Mouse (Mus musculus) effector memory CD4-positive, alpha-beta T cell, adult 5 months (primary cell): ENCODE results near the gene Rab3d. TPM values are rescaled to one million over a fixed set of nuclear protein-coding genes. Genes with fewer than 3 reads are reported as not detected.

Experiments
- polyA plus RNA-seq: library from polyadenylated mRNA; unstranded; fragments of 100-300 nt; shearing (Covaris generic); gene quantifications from one replicate; pipeline ENCODE4 v1.2.1, GENCODE M21; 2017

Rab3d gene
- polyA plus RNA-seq = 8.0 TPM

GRCm38 (mm10) chr9:21918035-21918592 is at the start of gene Rab3d:
TSS of gene Rab3d (minus strand) at chr9:21918192.

GRCm38 (mm10) chr9:21963417-21963816 is 45.4 kb upstream of the Rab3d start, which contains the start of gene Epor:
TSS of gene Epor (minus strand) at chr9:21963506.

GRCm38 (mm10) chr9:21955570-21956281 is 37.7 kb upstream of the Rab3d start, which contains the start of gene Swsap1:
TSS of gene Swsap1 (plus strand) at chr9:21955755.

GRCm38 (mm10) chr9:21936692-21937570 is 18.9 kb upstream of the Rab3d start, which contains the start of gene Plppr2:
TSS of gene Plppr2 (plus strand) at chr9:21937033.

DNA sequence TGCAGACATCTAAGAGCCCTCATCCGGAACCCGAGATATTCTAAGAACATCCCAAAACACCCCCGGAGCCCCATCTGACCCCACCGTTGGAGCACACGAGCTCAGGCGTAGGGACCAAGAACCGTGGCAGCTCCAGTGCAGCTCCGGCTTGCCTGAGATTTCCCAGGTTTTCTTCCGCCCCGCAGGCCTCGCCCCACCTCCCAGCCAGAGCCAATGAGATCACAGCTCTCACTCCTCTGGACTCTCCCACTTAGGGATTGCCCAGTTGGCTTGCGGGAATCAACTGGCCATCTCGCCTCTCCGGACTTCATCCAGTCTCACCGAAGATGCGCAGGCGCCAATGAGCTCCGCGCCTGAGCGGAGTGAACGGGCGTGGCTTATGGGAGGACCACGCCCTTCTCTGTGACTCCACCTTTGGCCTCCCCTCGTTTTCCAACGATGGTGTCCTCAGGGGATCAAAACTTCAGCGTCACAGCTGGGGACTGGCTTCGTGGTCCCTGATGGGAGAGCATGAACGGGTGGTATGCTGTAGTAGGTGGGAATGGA is 9.3 kb upstream of the Rab3d start, which contains the start of the genes Ccdc159 and Tmem205:
Gene Ccdc159, plus strand, starts transcription at position 264 of the 546 bp plus-strand sequence.
Gene Tmem205, minus strand, starts transcription at position 349 of the 546 bp plus-strand sequence.

Other genes with a start within 250 kb of the Rab3d start
- gene Ldlr, start 194.7 kb downstream of the Rab3d start, polyA plus RNA-seq = 47.5 TPM
- gene Spc24, start 157.9 kb downstream of the Rab3d start, polyA plus RNA-seq = 1.4 TPM
- gene Kank2, start 119.4 kb downstream of the Rab3d start, polyA plus RNA-seq = not detected
- not detected for gene Angptl8, start 82.7 kb downstream of the Rab3d start, polyA plus RNA-seq
- gene Dock6, start 65.6 kb downstream of the Rab3d start, polyA plus RNA-seq = 9.7 TPM
- not detected for gene Ccdc159, start 9.3 kb upstream of the Rab3d start, polyA plus RNA-seq
- 0.90 TPM for gene Tmem205, start 9.4 kb upstream of the Rab3d start, polyA plus RNA-seq
- 1.9 TPM for gene Plppr2, start 18.8 kb upstream of the Rab3d start, polyA plus RNA-seq
- gene Swsap1, start 37.6 kb upstream of the Rab3d start, polyA plus RNA-seq = 4.7 TPM
- gene Epor, start 45.3 kb upstream of the Rab3d start, polyA plus RNA-seq = not detected
- not detected for gene Rgl3, start 71.3 kb upstream of the Rab3d start, polyA plus RNA-seq
- gene Ccdc151, start 84.4 kb upstream of the Rab3d start, polyA plus RNA-seq = not detected
- gene Prkcsh, start 84.6 kb upstream of the Rab3d start, polyA plus RNA-seq = 60.3 TPM
- 0.12 TPM for gene Elavl3, start 133.8 kb upstream of the Rab3d start, polyA plus RNA-seq
- gene Gm49318, start 153.1 kb upstream of the Rab3d start, polyA plus RNA-seq = not detected
- gene Zfp653, start 153.2 kb upstream of the Rab3d start, polyA plus RNA-seq = 24.9 TPM
- 26.0 TPM for gene Ecsit, start 167.2 kb upstream of the Rab3d start, polyA plus RNA-seq
- gene Cnn1, start 181.0 kb upstream of the Rab3d start, polyA plus RNA-seq = not detected
- 26.1 TPM for gene Elof1, start 199.0 kb upstream of the Rab3d start, polyA plus RNA-seq
- gene Acp5, start 217.5 kb upstream of the Rab3d start, polyA plus RNA-seq = 159 TPM
- 10.1 TPM for gene Pigyl, start 238.7 kb upstream of the Rab3d start, polyA plus RNA-seq